Mouse (Mus musculus) MEL (cell line): ENCODE measurements at regions not wholly inside any gene's neighbourhood (a gene's known extent, or its start where the extent isn't known, plus 50 kb on each side); places are given as distances from the start of the nearest gene placed in this dataset.

Source experiments
- DNase-seq: peaks from one replicate; pipeline ENCODE4 v3.0.0; 2011; ENCODE audit warnings: low read depth, low spot score
- H3K27ac ChIP-seq: 2 replicates; pipeline ENCODE4 v1.5.1; 2012; ENCODE audit warnings: low read depth, mild to moderate bottlenecking, control low read depth, low read length, moderate library complexity; ENCODE audit not compliant: control insufficient read depth
- H3K27me3 ChIP-seq, 2 experiments: fragments of 150-350 bp in 1 of 2; sonication (generic) in 1 of 2; 2 replicates each; pipeline ENCODE4 v1.6.1; 2012; ENCODE audit warnings: low read length in 2 of 2, mild to moderate bottlenecking in 2 of 2, improper control_type of control experiment in 1 of 2, moderate library complexity in 1 of 2; ENCODE audit not compliant: insufficient read depth in 2 of 2, control insufficient read depth in 1 of 2
- H3K36me3 ChIP-seq, 2 experiments: 2 replicates each; pipeline ENCODE4 v1.6.1; 2012 to 2014; ENCODE audit warnings: low read length in 2 of 2, improper control_type of control experiment in 1 of 2, inconsistent platforms in 1 of 2, mild to moderate bottlenecking in 1 of 2; ENCODE audit not compliant: insufficient read depth in 2 of 2, control insufficient read depth in 1 of 2
- H3K4me1 ChIP-seq, 2 experiments: fragments of 150-350 bp in 1 of 2; sonication (generic) in 1 of 2; 2 replicates each; pipeline ENCODE4 v1.6.1; 2012; ENCODE audit warnings: low read length in 2 of 2, improper control_type of control experiment in 1 of 2, mild to moderate bottlenecking in 1 of 2; ENCODE audit not compliant: insufficient read depth in 2 of 2, control insufficient read depth in 1 of 2
- H3K4me3 ChIP-seq, 2 experiments: fragments of 150-350 bp in 1 of 2; sonication (generic) in 1 of 2; 2 replicates each; pipeline ENCODE4 v1.5.1; 2012; ENCODE audit warnings: low read depth in 2 of 2, low read length in 2 of 2, mild to moderate bottlenecking in 2 of 2, moderate library complexity in 2 of 2, control low read depth in 1 of 2, improper control_type of control experiment in 1 of 2; ENCODE audit not compliant: control insufficient read depth in 1 of 2, insufficient read depth in 1 of 2
- H3K79me2 ChIP-seq: 2 replicates; pipeline ENCODE4 v1.6.1; 2012; ENCODE audit warnings: mild to moderate bottlenecking, low read length, moderate library complexity; ENCODE audit not compliant: control insufficient read depth, poor library complexity, insufficient read depth
- H3K9ac ChIP-seq: 2 replicates; pipeline ENCODE4 v1.6.1; 2012; ENCODE audit warnings: low read depth, mild to moderate bottlenecking, control low read depth, low read length, moderate library complexity; ENCODE audit not compliant: control insufficient read depth, poor library complexity, severe bottlenecking
- H3K9me3 ChIP-seq: fragments of 150-350 bp; sonication (generic); replicated peaks from 2 replicates; pipeline ENCODE4 v1.6.1; 2012; ENCODE audit warnings: mild to moderate bottlenecking, low read length, improper control_type of control experiment, moderate library complexity; ENCODE audit not compliant: insufficient read depth
- CHD1 ChIP-seq: IDR thresholded peaks from 2 replicates; pipeline ENCODE4 v1.6.1; 2012; ENCODE audit warnings: low read depth, mild to moderate bottlenecking, inconsistent platforms, low read length, improper control_type of control experiment
- CTCF ChIP-seq, 3 experiments: IDR thresholded peaks in 2 of 3; conservative IDR thresholded peaks in 1 of 3; 2 replicates each; pipeline ENCODE4 v1.5.1; 2011 to 2012; ENCODE audit warnings: low read length in 3 of 3, low read depth in 2 of 3, mild to moderate bottlenecking in 2 of 3, improper control_type of control experiment in 1 of 3, inconsistent platforms in 1 of 3, mixed read lengths in 1 of 3, moderate library complexity in 1 of 3; ENCODE audit not compliant: control insufficient read depth in 1 of 3, insufficient read depth in 1 of 3, poor library complexity in 1 of 3, severe bottlenecking in 1 of 3
- E2F4 ChIP-seq: IDR thresholded peaks from 2 replicates; pipeline ENCODE4 v1.6.1; 2011; ENCODE audit warnings: low read depth, low read length, improper control_type of control experiment, borderline replicate concordance
- ELF1 ChIP-seq: IDR thresholded peaks from 2 replicates; pipeline ENCODE4 v1.6.1; 2014; ENCODE audit warnings: low read depth, mild to moderate bottlenecking, inconsistent platforms, low read length, improper control_type of control experiment, moderate library complexity
- ETS1 ChIP-seq: IDR thresholded peaks from 2 replicates; pipeline ENCODE4 v1.6.1; 2012; ENCODE audit warnings: low read depth, mild to moderate bottlenecking, inconsistent platforms, low read length, improper control_type of control experiment, moderate library complexity
- GABPA ChIP-seq: IDR thresholded peaks from 2 replicates; pipeline ENCODE4 v1.6.1; 2012; ENCODE audit warnings: low read depth, mild to moderate bottlenecking, inconsistent platforms, low read length, improper control_type of control experiment, moderate library complexity
- KAT2A ChIP-seq: conservative IDR thresholded peaks from 2 replicates; pipeline ENCODE4 v1.6.1; 2012; ENCODE audit warnings: low read depth, low read length, improper control_type of control experiment, inconsistent platforms
- MAX ChIP-seq: IDR thresholded peaks from 2 replicates; pipeline ENCODE4 v1.6.1; 2011; ENCODE audit warnings: low read length, improper control_type of control experiment
- MAZ ChIP-seq: IDR thresholded peaks from 2 replicates; pipeline ENCODE4 v1.6.1; 2012; ENCODE audit warnings: low read depth, mild to moderate bottlenecking, inconsistent platforms, low read length, improper control_type of control experiment
- MEF2A ChIP-seq: IDR thresholded peaks from 2 replicates; pipeline ENCODE4 v1.6.1; 2014; ENCODE audit warnings: low read depth, mild to moderate bottlenecking, inconsistent platforms, low read length, improper control_type of control experiment; ENCODE audit not compliant: poor library complexity, insufficient replicate concordance, severe bottlenecking; ENCODE audit errors: extremely low read depth
- MYC ChIP-seq: IDR thresholded peaks from 2 replicates; pipeline ENCODE4 v1.6.1; 2011; ENCODE audit warnings: low read depth, mild to moderate bottlenecking, low read length, improper control_type of control experiment, moderate library complexity
- NRF1 ChIP-seq: IDR thresholded peaks from 2 replicates; pipeline ENCODE4 v1.6.1; 2014; ENCODE audit warnings: low read depth, mild to moderate bottlenecking, inconsistent platforms, low read length, improper control_type of control experiment, moderate library complexity; ENCODE audit not compliant: poor library complexity, insufficient read depth, severe bottlenecking
- POLR2AphosphoS2 ChIP-seq: IDR thresholded peaks from 2 replicates; pipeline ENCODE4 v1.6.1; 2011; ENCODE audit warnings: low read length, improper control_type of control experiment
- POLR2AphosphoS5 ChIP-seq: IDR thresholded peaks from 2 replicates; pipeline ENCODE4 v1.6.1; 2012; ENCODE audit warnings: low read depth, borderline replicate concordance, mild to moderate bottlenecking, inconsistent platforms, low read length, moderate library complexity, mixed read lengths
- RAD21 ChIP-seq: IDR thresholded peaks from 2 replicates; pipeline ENCODE4 v1.6.1; 2011; ENCODE audit warnings: mild to moderate bottlenecking, low read depth, low read length, improper control_type of control experiment
- RCOR1 ChIP-seq: IDR thresholded peaks from 2 replicates; pipeline ENCODE4 v1.6.1; 2012; ENCODE audit warnings: low read depth, mild to moderate bottlenecking, inconsistent platforms, low read length, improper control_type of control experiment
- SIN3A ChIP-seq: IDR thresholded peaks from 2 replicates; pipeline ENCODE4 v1.6.1; 2012; ENCODE audit warnings: low read length, improper control_type of control experiment, inconsistent platforms
- TAL1 ChIP-seq: IDR thresholded peaks from 2 replicates; pipeline ENCODE4 v1.6.1; 2012; ENCODE audit warnings: mild to moderate bottlenecking, inconsistent platforms, low read length, moderate library complexity, mixed read lengths
- TBP ChIP-seq: IDR thresholded peaks from 2 replicates; pipeline ENCODE4 v1.8.0; 2011; ENCODE audit warnings: low read depth, low read length, improper control_type of control experiment
- TCF12 ChIP-seq: IDR thresholded peaks from 2 replicates; pipeline ENCODE4 v1.6.1; 2014; ENCODE audit warnings: low read depth, mild to moderate bottlenecking, inconsistent platforms, low read length, improper control_type of control experiment, moderate library complexity
- UBTF ChIP-seq: IDR thresholded peaks from 2 replicates; pipeline ENCODE4 v1.6.1; 2012; ENCODE audit warnings: low read depth, mild to moderate bottlenecking, inconsistent platforms, low read length, improper control_type of control experiment, moderate library complexity, borderline replicate concordance; ENCODE audit not compliant: insufficient read depth
- ZNF384 ChIP-seq: IDR thresholded peaks from 2 replicates; pipeline ENCODE4 v1.6.1; 2012; ENCODE audit warnings: low read depth, mild to moderate bottlenecking, inconsistent platforms, low read length, improper control_type of control experiment

DNA sequence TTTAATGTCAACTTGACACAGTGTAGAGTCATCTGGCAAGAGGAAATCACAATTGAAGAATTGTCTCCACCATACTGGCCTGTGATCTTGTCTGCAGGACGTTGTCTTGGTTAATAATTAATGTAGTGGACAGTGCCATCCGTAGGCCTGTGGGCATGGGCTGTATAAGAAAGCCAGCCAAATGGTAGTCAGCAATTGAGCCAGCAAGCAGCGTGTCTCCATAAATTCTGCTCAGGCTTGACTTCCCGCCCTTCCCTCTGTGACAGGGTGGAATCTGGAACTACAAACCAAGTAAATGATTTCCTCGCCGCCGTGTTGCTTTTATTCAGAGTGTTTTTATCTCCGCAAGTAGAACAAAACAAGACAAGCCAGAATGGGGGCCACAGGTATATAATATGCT lies 184.5 kb upstream of the Plekha5 start:
- Histone ChIP-seq H3K27me3 (no peaks in the 10 kb centered on the region), H3K4me3 (no peak overlapping the region), H3K79me2 (no peaks in the 10 kb centered on the region)
- DNase-seq: no peak
- TF ChIP-seq KAT2A (no peak), MAZ (no peak), TAL1 (no peak), UBTF (no peak), NRF1 (no peak), RAD21 (no peak), RCOR1 (no peak), SIN3A (no peak), MEF2A (no peak), TCF12 (no peak), MAX (no peak), ETS1 (no peak), CHD1 (no peak), E2F4 (no peak), ELF1 (no peak), POLR2AphosphoS2 (no peak), TBP (no peak), MYC (no peak), GABPA (no peak)
- TF ChIP-seq, all 39 proteins: peak for 0
- Histone ChIP-seq H3K27ac (no peak overlapping the region), H3K36me3 (no peaks in the 10 kb centered on the region), H3K4me1 (no peaks in the 10 kb centered on the region), H3K9ac (no peak overlapping the region), H3K9me3 (no peaks in the 10 kb centered on the region)

DNA sequence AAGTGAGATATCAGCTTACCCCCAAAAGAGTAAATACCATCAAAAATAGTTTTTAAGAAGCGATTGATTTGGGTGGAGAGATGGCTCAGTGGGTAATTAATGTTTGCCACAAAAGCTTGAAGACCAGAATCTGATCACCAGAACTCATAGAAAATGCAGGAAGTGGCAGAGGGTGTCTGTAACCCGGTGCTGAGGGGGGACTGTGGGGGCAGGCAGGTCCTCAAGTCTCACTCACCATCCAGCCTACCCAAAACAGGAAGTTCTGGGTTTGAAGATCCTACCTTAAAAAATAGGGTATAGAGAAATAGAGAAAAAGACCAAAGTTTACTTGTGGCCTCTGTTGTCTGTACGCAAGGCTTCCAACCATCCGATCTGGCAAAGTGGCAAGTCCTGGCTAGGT lies 190.3 kb upstream of the Plcz1 start:
- TF ChIP-seq CTCF (IDR thresholded peaks at IDR 0.05 in 2 of 3, conservative IDR thresholded peaks at IDR 0.05 in 1 of 3; ENCODE audit: control insufficient read depth in 1 of 3, insufficient read depth in 1 of 3, low read depth in 2 of 3, low read length in 3 of 3, poor library complexity in 1 of 3, severe bottlenecking in 1 of 3) (no peak), POLR2AphosphoS5 (no peak), MAZ (no peak), MYC (no peak), GABPA (no peak), ZNF384 (no peak), TAL1 (no peak)
- H3K9me3 ChIP-seq: no peaks in the 10 kb centered on the region

More for the DNA sequence above, 190.3 kb upstream of the Plcz1 start:
- no peaks in the 10 kb centered on the region for H3K79me2 ChIP-seq
- no peaks in the 10 kb centered on the region for H3K27me3 ChIP-seq
- no peaks in the 10 kb centered on the region for H3K36me3 ChIP-seq
- H3K9ac ChIP-seq: no peak overlapping the region
- DNase-seq: no peak
- no peak overlapping the region for H3K27ac ChIP-seq
- no peaks in the 10 kb centered on the region for H3K4me1 ChIP-seq
- H3K4me3 ChIP-seq: no peak overlapping the region
